Mouse (Mus musculus): ENCODE measurements around the gene Gxylt2. TPM values are rescaled to one million over a fixed set of nuclear protein-coding genes. Genes with fewer than 3 reads are reported as not detected.

Gxylt2 gene
- polyA plus RNA-seq, 1 experiment = 0.27 TPM

GRCm38 (mm10) chr6:100831751-100832150 lies 127.2 kb downstream of the Gxylt2 start:
- Histone ChIP-seq H3K9ac (ENCODE audit: low read depth, poor library complexity, severe bottlenecking) (no peak overlapping the region), H3K4me3 (ENCODE audit: low read depth, low read length) (no peak overlapping the region), H3K36me3 (ENCODE audit: control insufficient read depth, insufficient read depth, low read length, poor library complexity, severe bottlenecking) (peaks cover 19% of the 10 kb centered on the region), H3K4me1 (ENCODE audit: control insufficient read depth, insufficient read depth, low read length) (no peaks in the 10 kb centered on the region), H3K27me3 (ENCODE audit: control insufficient read depth, insufficient read depth, low read length, poor library complexity, severe bottlenecking) (no peaks in the 10 kb centered on the region), H3K27ac (ENCODE audit: insufficient read depth, low read length) (no peak overlapping the region), H3K9me3 (replicated peaks; ENCODE audit: control insufficient read depth, insufficient read depth, low read length, poor library complexity, severe bottlenecking) (no peaks in the 10 kb centered on the region; the same call in 1 of the 2 replicates)
- TF ChIP-seq EP300 (IDR thresholded peaks at IDR 0.05; ENCODE audit: insufficient read depth, low read depth, low read length) = no peak
- no peak for TF ChIP-seq CTCF (IDR thresholded peaks at IDR 0.05; ENCODE audit: low read depth, low read length)
- no peak for TF ChIP-seq POLR2A (IDR thresholded peaks at IDR 0.05; ENCODE audit: insufficient read depth, low read length)

DNA sequence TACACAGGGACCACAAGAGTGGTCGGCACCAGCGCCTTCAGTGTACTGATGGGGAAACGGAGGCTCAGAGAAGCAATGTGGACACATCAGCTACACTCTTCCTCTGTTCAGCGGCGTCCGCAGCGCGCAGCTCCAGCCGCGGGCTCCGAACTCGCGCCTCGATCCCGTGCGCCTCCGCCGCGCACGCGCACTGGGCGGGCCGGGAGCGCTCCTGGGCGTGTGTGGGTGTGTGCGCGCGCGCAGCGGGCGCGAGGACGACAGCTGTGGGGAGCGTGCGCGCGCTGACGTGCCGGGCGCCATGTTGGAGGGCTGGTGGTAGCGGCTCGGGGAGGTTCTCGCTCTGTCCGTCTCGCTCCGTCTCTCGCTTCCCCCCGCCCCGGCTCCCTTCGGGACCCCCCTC lies 128.8 kb downstream of the Gxylt2 start, which contains the start of gene Ppp4r2:
TSS of gene Ppp4r2 (plus strand) at position 268 of the 400 bp plus-strand sequence.
- Histone ChIP-seq H3K4me1 (ENCODE audit: control insufficient read depth, insufficient read depth, low read length) (peaks cover 2% of the 10 kb centered on the region), H3K27ac (ENCODE audit: insufficient read depth, low read length) (peak within 1 kb of the TSS; percentile 83), H3K27me3 (ENCODE audit: control insufficient read depth, insufficient read depth, low read length, poor library complexity, severe bottlenecking) (no peaks in the 10 kb centered on the region), H3K9ac (ENCODE audit: low read depth, poor library complexity, severe bottlenecking) (peak within 1 kb of the TSS; percentile 100), H3K9me3 (replicated peaks; ENCODE audit: control insufficient read depth, insufficient read depth, low read length, poor library complexity, severe bottlenecking) (no peaks in the 10 kb centered on the region; the same call in 1 of the 2 replicates), H3K36me3 (ENCODE audit: control insufficient read depth, insufficient read depth, low read length, poor library complexity, severe bottlenecking) (peaks cover 35% of the 10 kb centered on the region), H3K4me3 (ENCODE audit: low read depth, low read length) (peak within 1 kb of the TSS; percentile 100)
- TF ChIP-seq POLR2A (IDR thresholded peaks at IDR 0.05; ENCODE audit: insufficient read depth, low read length) = peak; percentile 54
- TF ChIP-seq CTCF (IDR thresholded peaks at IDR 0.05; ENCODE audit: low read depth, low read length) = no peak
- no peak for TF ChIP-seq EP300 (IDR thresholded peaks at IDR 0.05; ENCODE audit: insufficient read depth, low read depth, low read length)

- peak overlapping the region; percentile 100 for H3K4me3 ChIP-seq (ENCODE audit: low read depth, low read length)
- H3K9me3 ChIP-seq (replicated peaks; ENCODE audit: control insufficient read depth, insufficient read depth, low read length, poor library complexity, severe bottlenecking) = no peaks in the 10 kb centered on the region; the same call in 1 of the 2 replicates
- no peak for TF ChIP-seq POLR2A (IDR thresholded peaks at IDR 0.05; ENCODE audit: insufficient read depth, low read length)
- TF ChIP-seq CTCF (IDR thresholded peaks at IDR 0.05; ENCODE audit: low read depth, low read length) = no peak
- no peak for TF ChIP-seq EP300 (IDR thresholded peaks at IDR 0.05; ENCODE audit: insufficient read depth, low read depth, low read length)
- peak overlapping the region; percentile 100 for H3K9ac ChIP-seq (ENCODE audit: low read depth, poor library complexity, severe bottlenecking)
- H3K27ac ChIP-seq (ENCODE audit: insufficient read depth, low read length) = peak overlapping the region; percentile 83
- H3K4me1 ChIP-seq (ENCODE audit: control insufficient read depth, insufficient read depth, low read length) = peaks cover 2% of the 10 kb centered on the region
- no peaks in the 10 kb centered on the region for H3K27me3 ChIP-seq (ENCODE audit: control insufficient read depth, insufficient read depth, low read length, poor library complexity, severe bottlenecking)
- peaks cover 38% of the 10 kb centered on the region for H3K36me3 ChIP-seq (ENCODE audit: control insufficient read depth, insufficient read depth, low read length, poor library complexity, severe bottlenecking)
Measured at GRCm38 (mm10) chr6:100833811-100834481, 129.4 kb downstream of the Gxylt2 start.

- Histone ChIP-seq H3K27me3 (ENCODE audit: control insufficient read depth, insufficient read depth, low read length, poor library complexity, severe bottlenecking) (no peaks in the 10 kb centered on the region), H3K27ac (ENCODE audit: insufficient read depth, low read length) (no peak overlapping the region; the same call in 1 of the 2 replicates), H3K9ac (ENCODE audit: low read depth, poor library complexity, severe bottlenecking) (peak overlapping the region; percentile 100), H3K9me3 (replicated peaks; ENCODE audit: control insufficient read depth, insufficient read depth, low read length, poor library complexity, severe bottlenecking) (no peaks in the 10 kb centered on the region; the same call in 1 of the 2 replicates), H3K4me3 (ENCODE audit: low read depth, low read length) (peak overlapping the region; percentile 100), H3K4me1 (ENCODE audit: control insufficient read depth, insufficient read depth, low read length) (peaks cover 2% of the 10 kb centered on the region), H3K36me3 (ENCODE audit: control insufficient read depth, insufficient read depth, low read length, poor library complexity, severe bottlenecking) (peaks cover 43% of the 10 kb centered on the region)
- TF ChIP-seq EP300 (IDR thresholded peaks at IDR 0.05; ENCODE audit: insufficient read depth, low read depth, low read length) (no peak), CTCF (IDR thresholded peaks at IDR 0.05; ENCODE audit: low read depth, low read length) (no peak), POLR2A (IDR thresholded peaks at IDR 0.05; ENCODE audit: insufficient read depth, low read length) (no peak)
Measured at GRCm38 (mm10) chr6:100834489-100835160, 130.1 kb downstream of the Gxylt2 start.

- H3K36me3 ChIP-seq (ENCODE audit: control insufficient read depth, insufficient read depth, low read length, poor library complexity, severe bottlenecking) = peaks cover 48% of the 10 kb centered on the region
- no peak overlapping the region for H3K4me3 ChIP-seq (ENCODE audit: low read depth, low read length)
Measured at GRCm38 (mm10) chr6:100845058-100845457, 140.5 kb downstream of the Gxylt2 start.

More at GRCm38 (mm10) chr6:100845058-100845457, 140.5 kb downstream of the Gxylt2 start:
- no peaks in the 10 kb centered on the region for H3K9me3 ChIP-seq (replicated peaks; ENCODE audit: control insufficient read depth, insufficient read depth, low read length, poor library complexity, severe bottlenecking)
- no peaks in the 10 kb centered on the region for H3K27me3 ChIP-seq (ENCODE audit: control insufficient read depth, insufficient read depth, low read length, poor library complexity, severe bottlenecking)
- TF ChIP-seq CTCF (IDR thresholded peaks at IDR 0.05; ENCODE audit: low read depth, low read length) = no peak
- no peak for TF ChIP-seq EP300 (IDR thresholded peaks at IDR 0.05; ENCODE audit: insufficient read depth, low read depth, low read length)
- TF ChIP-seq POLR2A (IDR thresholded peaks at IDR 0.05; ENCODE audit: insufficient read depth, low read length) = no peak
- H3K9ac ChIP-seq (ENCODE audit: low read depth, poor library complexity, severe bottlenecking) = no peak overlapping the region
- no peak overlapping the region for H3K27ac ChIP-seq (ENCODE audit: insufficient read depth, low read length)
- no peaks in the 10 kb centered on the region for H3K4me1 ChIP-seq (ENCODE audit: control insufficient read depth, insufficient read depth, low read length)
